Mouse (Mus musculus): ENCODE measurements around the gene Ttc30b.
"Not testable (repeated sequence)": the region's sequence is repeated elsewhere in the genome, so short reads cannot be mapped to it uniquely, and the experiment has no call there.

Gene Ttc30b

DNA sequence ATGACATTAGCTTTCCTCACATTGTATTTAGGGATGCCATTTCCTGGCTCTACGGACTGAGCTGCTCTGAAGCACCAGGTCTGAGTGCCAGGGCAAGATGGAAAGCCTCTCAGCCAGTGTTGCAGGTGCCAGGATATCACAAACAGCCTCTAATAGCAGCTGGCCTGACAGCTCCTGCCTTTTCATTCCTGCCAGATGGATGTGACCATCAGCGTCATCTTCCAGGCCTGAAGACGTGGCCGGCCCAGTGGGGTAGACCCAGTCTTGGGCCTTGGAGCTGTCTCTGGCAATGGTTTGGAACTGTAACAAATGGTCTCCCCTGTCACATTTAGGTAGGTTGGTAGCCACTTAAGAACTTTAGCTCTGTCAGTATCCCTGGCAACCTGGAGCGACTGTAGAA is 14.9 kb upstream of the Ttc30b start:
- no peak for DNase-seq (ENCODE audit: low spot score in 2 of 2)

- no peak for DNase-seq (ENCODE audit: low spot score in 2 of 2)
These were observed 12.3 kb upstream of the Ttc30b start for GRCm38 (mm10) chr2:75950685-75951084.

GRCm38 (mm10) chr2:75937520-75938116 is 767 bp downstream of the Ttc30b start:
- DNase-seq (ENCODE audit: low spot score in 2 of 2), result not testable (repeated sequence)

- not testable (repeated sequence) for DNase-seq (ENCODE audit: low spot score in 2 of 2)
These were observed 1.7 kb downstream of the Ttc30b start for GRCm38 (mm10) chr2:75936685-75937084.

GRCm38 (mm10) chr2:75933541-75933940 is 4.8 kb downstream of the Ttc30b start:
- DNase-seq (ENCODE audit: low spot score in 2 of 2), result no peak

GRCm38 (mm10) chr2:75930941-75931340 is 7.4 kb downstream of the Ttc30b start:
- DNase-seq (ENCODE audit: low spot score in 2 of 2), result no peak

GRCm38 (mm10) chr2:75929786-75930444 is 8.5 kb downstream of the Ttc30b start:
- no peak for DNase-seq (ENCODE audit: low spot score in 2 of 2)

DNA sequence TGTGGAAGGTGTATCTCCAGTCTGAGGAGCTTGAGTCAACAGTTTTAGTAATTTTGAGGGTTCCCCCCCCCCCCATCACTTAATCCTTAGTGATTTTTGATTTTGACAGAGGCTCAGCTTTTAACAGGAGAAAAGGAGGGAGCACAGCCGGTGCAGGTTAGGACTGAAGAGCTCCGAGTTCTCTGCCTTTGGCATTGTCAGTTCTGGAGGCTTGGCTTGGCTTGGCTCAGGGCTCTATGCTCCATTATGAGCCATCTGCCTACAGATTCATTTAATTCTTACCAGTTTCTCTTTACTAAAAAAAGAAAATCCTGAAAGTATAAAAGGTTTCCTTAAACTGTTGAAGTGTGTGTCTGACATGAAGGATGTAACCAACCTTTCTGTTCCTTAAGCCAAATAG is 9.2 kb downstream of the Ttc30b start:
- DNase-seq (ENCODE audit: low spot score in 2 of 2), result no peak

DNA sequence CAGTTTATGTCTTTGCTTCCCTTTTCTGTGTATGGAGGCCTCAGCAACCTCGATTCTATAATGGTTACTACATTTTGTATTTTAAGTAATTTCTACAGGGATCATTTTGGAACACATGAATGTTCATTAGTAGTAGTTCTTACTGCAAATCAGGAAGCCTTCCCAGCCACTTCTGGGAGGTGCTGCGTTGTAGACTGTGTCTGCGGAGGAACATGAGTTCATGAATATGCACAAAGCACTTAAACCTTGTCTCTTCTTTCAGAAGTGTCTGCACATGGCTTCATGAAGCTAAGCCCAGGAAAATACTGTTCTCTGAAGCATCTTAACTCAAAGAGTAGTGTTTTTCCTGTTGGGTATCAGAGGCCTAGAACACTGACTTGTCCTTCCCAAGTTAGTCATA is 10.4 kb downstream of the Ttc30b start:
- no peak for DNase-seq (ENCODE audit: low spot score in 2 of 2)

- no peak for DNase-seq (ENCODE audit: low spot score in 2 of 2)
These were observed 12.3 kb downstream of the Ttc30b start for GRCm38 (mm10) chr2:75926061-75926460.

DNA sequence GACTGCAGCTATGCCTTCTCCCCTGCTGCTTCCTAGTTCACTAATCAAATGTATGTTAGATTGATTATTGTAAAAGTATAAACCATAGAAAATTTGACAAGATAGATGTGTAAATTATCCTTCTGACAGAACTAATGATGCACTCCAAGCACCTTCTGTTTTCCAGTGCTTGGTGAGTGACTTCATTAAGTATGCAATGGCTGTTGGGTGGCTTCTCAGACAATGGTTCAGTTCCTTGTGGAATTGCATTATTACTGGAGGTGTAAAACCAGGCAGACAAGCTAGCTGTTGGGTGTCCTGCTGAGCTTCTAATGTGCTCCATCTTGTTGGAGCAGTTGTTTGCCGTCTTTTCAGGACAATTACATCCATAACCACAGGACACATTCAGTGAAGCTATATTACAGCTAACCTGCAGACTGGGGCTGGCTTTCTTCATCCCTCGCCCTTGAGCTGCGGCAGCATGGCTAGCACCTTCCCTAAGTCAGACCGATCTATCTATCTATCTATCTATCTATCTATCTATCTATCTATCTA is 14.5 kb downstream of the Ttc30b start:
- no peak for DNase-seq (ENCODE audit: low spot score in 2 of 2)

GRCm38 (mm10) chr2:75915040-75915439 is 23.3 kb downstream of the Ttc30b start:
- no peak for DNase-seq (ENCODE audit: low spot score in 2 of 2)

- no peak for DNase-seq (ENCODE audit: low spot score in 2 of 2)
These were observed 31.2 kb downstream of the Ttc30b start for GRCm38 (mm10) chr2:75907142-75907541.

DNA sequence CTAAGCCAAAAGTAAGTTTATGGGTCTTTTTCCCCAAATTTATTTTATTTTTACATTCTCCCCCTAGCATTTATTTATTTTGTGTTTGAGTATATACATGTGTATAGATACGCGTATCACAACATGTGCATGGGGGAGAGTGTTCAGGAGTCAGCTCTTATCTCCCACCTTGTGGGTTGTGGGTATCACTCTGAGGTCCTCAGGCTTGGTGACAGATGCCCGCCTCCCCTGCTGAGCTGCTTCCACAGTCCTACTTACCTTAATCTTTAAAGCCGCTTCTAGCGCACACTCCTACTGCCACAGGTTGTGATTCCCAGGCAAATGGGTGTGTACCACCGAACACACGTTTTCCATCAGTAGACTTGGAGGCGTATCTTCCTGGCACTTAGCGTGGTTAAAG is 36.5 kb downstream of the Ttc30b start:
- DNase-seq (ENCODE audit: low spot score in 2 of 2), result no peak

DNA sequence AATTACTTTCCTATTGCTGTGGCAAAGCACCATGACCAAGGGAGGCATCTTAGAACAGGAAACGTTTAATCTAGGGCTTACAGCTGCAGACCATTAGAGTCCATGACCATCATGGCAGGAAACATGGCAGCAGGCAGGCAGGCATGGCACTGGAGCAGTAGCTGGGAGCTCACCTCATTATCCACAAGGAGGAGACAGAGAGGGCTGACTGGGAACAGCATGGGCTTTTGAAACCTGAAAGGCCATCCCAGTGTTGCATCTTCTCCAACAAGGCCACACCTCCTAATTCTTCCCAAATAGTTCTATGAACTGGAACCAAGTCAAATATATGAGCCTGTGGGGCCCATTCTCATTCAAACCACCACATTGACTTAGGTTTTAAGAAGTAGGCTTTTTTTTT is 38.1 kb downstream of the Ttc30b start:
- no peak for DNase-seq (ENCODE audit: low spot score in 2 of 2)

DNA sequence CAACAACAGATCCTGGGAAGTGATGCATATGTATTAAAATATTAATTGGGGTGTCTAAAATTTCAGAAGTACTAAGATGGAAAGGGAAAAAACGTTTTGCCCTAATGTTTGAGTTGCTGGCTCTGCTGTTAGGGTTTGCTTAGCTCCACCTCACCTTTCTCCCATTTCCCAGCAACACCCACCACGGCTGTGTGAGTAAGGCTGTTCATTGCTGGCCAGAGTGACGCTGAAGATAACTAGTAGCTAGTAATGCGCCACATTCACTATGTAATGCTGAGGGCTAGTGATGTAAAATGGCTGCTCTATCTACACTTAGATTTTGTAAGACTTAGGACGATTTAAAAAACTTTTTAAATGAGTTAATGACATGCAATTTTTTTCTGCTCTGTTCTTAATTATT is 42.7 kb downstream of the Ttc30b start:
- DNase-seq (ENCODE audit: low spot score in 2 of 2), result no peak

- DNase-seq (ENCODE audit: low spot score in 2 of 2), result no peak
These were observed 46.4 kb downstream of the Ttc30b start for GRCm38 (mm10) chr2:75891981-75892380.

All from spleen, postnatal 4 days (tissue).